ENCODE assay signal across 8 mouse cellular contexts in genomic region chr6:146170603-146171051, GRCm38 (mm10).
DNase-seq lines count a peak whose midpoint lies in the region; ATAC-seq and TF ChIP-seq lines count a peak whose summit lies in the region.

No protein-coding gene starts in this region.

- 0 out of 2 replicates have a peak overlapping the region, but pooled peaks have one; percentile 28 for H3K27ac ChIP-seq in left cerebral cortex, adult 2 months
- peak overlapping the region; percentile 5; the same call in 1 of the 2 replicates for H3K27ac ChIP-seq in kidney, embryonic 15.5 days
- H3K27ac ChIP-seq in forebrain, embryonic 13.5 days, result no peak overlapping the region

- peaks cover 8% of the 10 kb centered on the region; the same call in 1 of the 2 replicates for H3K4me1 ChIP-seq in kidney, embryonic 15.5 days
- H3K4me1 ChIP-seq in forebrain, embryonic 13.5 days, result no peaks in the 10 kb centered on the region

- intact Hi-C loops in left cerebral cortex, adult 2 months (cut with DNase I), result no loop called here
- intact Hi-C loops in left cerebral cortex, postnatal 36 days (cut with DNase I), result no loop called here

- H3K27me3 ChIP-seq in kidney, embryonic 15.5 days, result no peaks in the 10 kb centered on the region
- H3K27me3 ChIP-seq in forebrain, embryonic 13.5 days, result no peaks in the 10 kb centered on the region

- H3K4me3 ChIP-seq in left cerebral cortex, adult 2 months, result no peak overlapping the region
- H3K4me3 ChIP-seq in kidney, embryonic 15.5 days (replicated peaks), result no peak overlapping the region
- H3K4me3 ChIP-seq in forebrain, embryonic 13.5 days, result no peak overlapping the region

- H3K9ac ChIP-seq in kidney, embryonic 15.5 days, result no peak overlapping the region
- no peak overlapping the region for H3K9ac ChIP-seq in forebrain, embryonic 13.5 days

- DNase-seq in left cerebral cortex, adult 2 months (ENCODE audit: extremely low spot score in 1 of 2, low spot score in 2 of 2), result no peak
- no peak for DNase-seq in left cerebral cortex, adult 8-10 months (ENCODE audit: low spot score in 2 of 2)
- DNase-seq in fat pad, adult 2 months (ENCODE audit: extremely low read depth, low read depth, low spot score), result peak; percentile 63
- DNase-seq in lung, postnatal 10 days, result peak; percentile 67
- no peak for DNase-seq in left cerebral cortex, postnatal 36 days (ENCODE audit: low spot score in 2 of 2)

- 0 out of 2 replicates have a peak, but pooled peaks have one; percentile 49 for ATAC-seq in kidney, embryonic 15.5 days (replicated peaks; ENCODE audit: low FRiP score)
- ATAC-seq in forebrain, embryonic 13.5 days, result no peak
- no peak for ATAC-seq in erythroblast, adult 5-6 weeks (replicated peaks; ENCODE audit: low FRiP score, poor library complexity, severe bottlenecking)

- no peaks in the 10 kb centered on the region for H3K9me3 ChIP-seq in kidney, embryonic 15.5 days (replicated peaks)
- H3K9me3 ChIP-seq in forebrain, embryonic 13.5 days (replicated peaks), result no peaks in the 10 kb centered on the region

- WGBS in kidney, embryonic 15.5 days, result 67% methylated on average over 14 of the region's 14 CpGs
- 87% methylated on average over 14 of the region's 14 CpGs for WGBS in forebrain, embryonic 13.5 days

- H3K4me2 ChIP-seq in kidney, embryonic 15.5 days, result no peak overlapping the region
- no peak overlapping the region for H3K4me2 ChIP-seq in forebrain, embryonic 13.5 days

- no peak for TF ChIP-seq CTCF in left cerebral cortex, adult 2 months (IDR thresholded peaks at IDR 0.05)

- no peaks in the 10 kb centered on the region for H3K36me3 ChIP-seq in kidney, embryonic 15.5 days
- H3K36me3 ChIP-seq in forebrain, embryonic 13.5 days (ENCODE audit: poor library complexity, severe bottlenecking), result no peaks in the 10 kb centered on the region

Comparison
In these comparisons a context has a peak if more than half of its experiments do, and no peak if none do; other contexts are left out.
1. DNase-seq: peak in fat pad, adult 2 months (single experiment) and lung, postnatal 10 days (single experiment); none in left cerebral cortex, adult 2 months (0 of 2), left cerebral cortex, adult 8-10 months (0 of 2) and left cerebral cortex, postnatal 36 days (0 of 2).